Mouse (Mus musculus) G1E-ER4 (cell line): Measurements from ENCODE around the gene Slc5a10. TPM values are rescaled to one million over a fixed set of nuclear protein-coding genes. Genes with fewer than 3 reads are reported as not detected.

Experiments
- GATA1 ChIP-seq: IDR thresholded peaks from one replicate; pipeline ENCODE4 v1.8.0; 2012; ENCODE audit warnings: low read length, inconsistent platforms
- polyA plus RNA-seq: library from polyadenylated mRNA; stranded (reverse); fragments of >175 nt; gene quantifications from 2 replicates; pipeline ENCODE4 v1.2.3, GENCODE M21; 2012

The Slc5a10 gene
- polyA plus RNA-seq, 1 experiment, result not detected

DNA sequence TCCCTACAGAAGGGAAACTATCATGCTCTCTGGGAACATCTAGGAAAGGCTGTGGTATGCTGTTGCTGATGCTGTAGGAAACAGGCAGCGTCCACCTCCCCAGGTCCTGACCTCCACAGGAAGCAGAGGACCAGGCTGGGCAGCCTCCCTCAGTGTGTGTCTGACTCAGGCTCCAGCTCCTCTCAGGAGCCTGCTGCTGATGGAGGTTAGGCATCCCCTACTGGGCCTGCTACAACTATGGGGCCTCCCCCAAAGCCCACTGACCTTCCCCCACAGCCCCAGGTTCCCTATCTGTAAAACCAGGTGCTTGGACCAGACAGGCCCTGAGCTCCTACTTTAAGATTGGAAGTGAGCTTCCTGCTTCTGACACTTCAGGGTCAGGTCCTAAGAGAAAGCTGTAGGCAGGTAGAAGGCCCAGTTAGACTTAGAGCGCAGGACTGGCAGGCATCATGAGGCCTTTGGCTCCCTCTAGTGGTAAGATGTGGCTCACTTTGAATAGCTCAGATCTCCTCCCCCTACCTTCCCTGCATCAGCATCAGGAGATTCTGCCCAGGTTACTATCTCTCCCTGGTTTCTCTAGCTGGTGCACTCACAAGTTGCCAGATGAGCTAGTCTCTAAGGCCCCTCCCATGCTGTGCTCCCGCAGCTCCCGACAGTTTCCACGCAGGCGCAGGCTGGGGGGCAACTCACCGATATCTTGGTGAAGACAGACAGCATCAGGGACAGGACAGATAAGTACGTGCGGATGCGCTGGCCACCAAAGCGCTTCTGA, 6.1 kb downstream of the Slc5a10 start:
- TF ChIP-seq GATA1, result no peak

DNA sequence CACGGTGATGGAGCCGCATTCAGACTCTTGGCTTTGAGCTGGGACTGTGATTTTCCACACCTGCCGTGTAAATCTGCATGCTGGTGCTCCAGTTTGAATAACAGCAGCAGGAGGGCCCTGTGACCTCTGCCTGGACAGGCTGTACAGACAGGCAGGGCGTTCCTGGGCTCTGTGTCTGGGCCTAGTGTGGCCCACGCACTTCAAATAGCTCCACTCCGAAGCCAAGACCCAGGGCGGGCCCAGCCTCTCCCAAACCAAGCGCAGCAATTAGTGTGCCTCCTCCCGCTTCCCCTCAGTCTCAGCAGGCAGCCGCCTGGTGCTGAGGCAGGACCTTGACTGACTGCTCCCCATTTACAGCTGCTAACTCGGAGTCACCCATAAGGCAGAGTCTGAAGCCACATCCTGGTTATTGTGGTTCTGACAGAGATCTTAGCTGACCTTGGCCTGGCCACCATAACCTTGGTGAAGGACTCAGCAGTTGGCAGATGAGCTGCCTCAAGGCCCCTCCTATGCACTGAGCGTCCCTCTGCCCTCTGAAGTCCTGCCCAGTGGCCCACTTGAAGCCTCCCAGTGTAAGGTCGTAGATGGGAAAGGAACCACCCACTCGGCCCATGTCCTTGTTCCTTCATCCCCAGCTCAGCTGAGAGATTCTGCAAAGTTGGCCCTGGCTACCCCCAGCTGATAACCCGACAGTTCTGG, 7.3 kb downstream of the Slc5a10 start:
- no peak for TF ChIP-seq GATA1

DNA sequence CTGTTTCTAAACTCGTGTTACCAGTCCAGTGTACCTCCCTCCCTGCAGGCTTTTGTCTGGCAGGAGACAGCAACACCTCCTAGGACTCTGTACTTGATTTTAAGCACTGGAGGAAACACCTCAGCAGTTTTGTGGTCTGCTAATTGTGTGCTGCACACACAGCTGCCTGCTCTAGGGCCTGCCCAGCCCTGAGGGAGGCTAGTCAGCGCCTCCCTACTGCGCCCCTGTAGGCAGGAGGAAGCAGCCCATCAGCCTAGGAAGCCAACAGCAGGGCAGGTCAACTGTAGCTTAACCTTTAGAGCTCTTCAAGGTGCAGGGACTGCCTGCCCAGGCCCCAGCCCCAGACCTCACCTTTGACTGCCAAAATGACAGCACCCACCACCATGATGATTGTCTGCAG, 11.7 kb downstream of the Slc5a10 start:
- no peak for TF ChIP-seq GATA1

DNA sequence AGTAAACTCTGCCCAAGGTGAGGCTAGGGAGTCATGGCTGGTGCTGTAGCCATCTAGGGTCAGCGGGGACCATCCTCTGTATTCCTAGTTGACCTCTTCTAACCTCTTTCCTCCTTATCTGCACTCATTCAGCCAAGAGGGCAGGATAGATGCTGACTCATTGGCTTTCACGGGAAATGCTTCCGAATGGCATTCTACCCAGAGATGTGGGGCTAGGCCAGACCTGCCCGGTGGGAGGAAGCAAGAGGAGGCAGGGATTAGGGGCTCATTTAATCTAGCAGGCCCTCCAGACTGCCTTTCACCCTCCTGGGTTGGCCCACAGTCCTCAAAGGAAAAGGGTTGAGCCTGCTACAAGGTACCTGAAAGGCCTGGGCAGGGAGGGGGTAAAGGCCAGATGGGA, 14.4 kb downstream of the Slc5a10 start:
- TF ChIP-seq GATA1, result no peak

DNA sequence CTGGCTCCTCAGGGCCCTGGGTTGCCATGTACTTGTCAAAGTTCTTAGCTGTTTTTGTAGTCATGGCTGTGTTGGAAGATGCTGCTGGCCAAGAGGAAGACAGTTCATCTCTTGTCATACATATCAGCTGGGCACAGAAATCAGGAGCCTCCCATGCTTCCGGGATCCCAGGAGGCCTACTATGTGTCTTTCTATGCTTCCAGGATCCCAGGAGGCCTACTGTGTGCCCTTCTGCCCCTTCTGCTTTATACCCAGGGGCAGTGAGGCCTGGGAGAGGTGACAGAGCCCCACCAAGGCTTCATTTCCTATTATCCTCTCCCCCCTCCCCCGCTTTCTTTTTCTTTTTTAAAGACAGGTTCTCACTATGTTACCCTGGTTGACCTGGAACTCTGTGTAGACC, 15.0 kb downstream of the Slc5a10 start:
- TF ChIP-seq GATA1, result no peak

DNA sequence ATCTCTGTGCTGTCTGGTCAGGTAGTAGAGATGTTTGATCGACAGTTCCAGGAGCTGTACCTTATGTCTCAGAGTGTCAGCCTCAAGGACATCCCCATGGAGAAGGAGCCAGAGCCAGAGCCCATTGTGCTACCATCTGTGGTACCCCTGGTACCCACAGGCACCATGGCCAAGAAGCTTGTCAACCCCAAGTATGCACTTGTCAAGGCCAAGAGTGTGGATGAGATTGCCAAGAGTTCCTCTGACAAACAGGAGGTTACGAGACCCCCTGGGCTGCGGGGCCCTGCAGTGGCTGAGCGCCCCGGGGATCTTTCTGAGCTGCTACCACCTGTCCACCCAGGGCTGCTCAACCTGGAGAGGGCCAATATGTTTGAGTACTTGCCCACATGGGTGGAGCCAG, 18.1 kb downstream of the Slc5a10 start:
- TF ChIP-seq GATA1, result no peak

DNA sequence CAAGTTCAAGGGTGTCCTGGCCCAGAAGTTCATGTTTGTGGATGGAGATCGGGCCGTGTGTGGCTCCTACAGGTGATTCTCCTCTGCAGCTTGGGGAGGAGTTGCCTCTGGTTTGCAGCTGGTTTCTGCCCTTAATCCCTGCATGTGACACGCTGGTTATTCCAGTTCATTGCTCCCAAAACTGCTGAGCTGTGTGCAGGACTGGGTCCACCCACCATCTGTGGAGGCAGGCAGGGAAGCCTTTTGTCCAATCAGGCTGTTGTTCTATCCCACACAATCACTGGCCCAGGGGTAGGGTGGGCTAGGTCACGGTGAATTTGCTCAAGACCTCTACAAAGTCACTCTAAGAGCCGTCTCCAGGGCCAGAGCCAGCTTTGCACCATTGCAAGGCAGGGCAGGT, 18.9 kb downstream of the Slc5a10 start:
- TF ChIP-seq GATA1, result no peak

DNA sequence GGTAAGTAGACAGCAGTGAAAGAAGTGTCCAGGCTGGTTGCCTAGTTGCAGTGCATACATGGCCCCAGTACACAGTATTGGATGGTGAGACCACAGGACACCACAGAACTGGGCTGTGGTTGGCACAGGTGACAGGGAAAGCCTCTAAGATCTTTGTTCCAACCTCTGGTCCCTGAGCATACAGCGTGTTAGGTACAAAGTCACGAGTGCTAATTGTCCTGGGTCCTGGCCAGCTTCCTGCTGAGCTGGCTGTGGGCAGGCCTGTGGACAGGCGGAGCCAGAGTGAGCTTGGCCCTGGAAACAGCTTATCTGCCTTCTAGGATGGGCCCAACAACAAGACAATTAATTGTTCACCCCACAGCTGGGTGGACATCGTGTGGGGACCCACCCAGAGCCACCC, 20.7 kb downstream of the Slc5a10 start:
- no peak for TF ChIP-seq GATA1

DNA sequence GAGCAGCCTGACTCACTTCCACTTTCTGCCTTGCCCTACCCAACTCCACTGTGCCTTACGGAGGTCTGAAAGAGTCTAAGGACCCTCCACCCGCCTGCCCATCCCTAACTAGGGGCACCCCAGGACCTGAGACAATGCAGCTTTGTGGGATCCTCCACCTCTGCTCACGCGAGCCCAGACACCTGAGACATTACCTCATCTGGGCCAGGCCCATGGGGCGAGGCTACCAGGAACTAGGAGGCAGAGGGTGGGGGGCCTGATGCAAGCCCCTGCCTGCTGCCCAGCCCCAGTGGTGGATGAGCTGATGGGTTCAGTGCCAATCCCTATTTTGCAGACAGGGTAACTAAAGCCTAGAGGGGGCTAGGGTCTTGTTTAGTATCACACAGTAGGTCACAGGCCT, 21.2 kb downstream of the Slc5a10 start:
- no peak for TF ChIP-seq GATA1

DNA sequence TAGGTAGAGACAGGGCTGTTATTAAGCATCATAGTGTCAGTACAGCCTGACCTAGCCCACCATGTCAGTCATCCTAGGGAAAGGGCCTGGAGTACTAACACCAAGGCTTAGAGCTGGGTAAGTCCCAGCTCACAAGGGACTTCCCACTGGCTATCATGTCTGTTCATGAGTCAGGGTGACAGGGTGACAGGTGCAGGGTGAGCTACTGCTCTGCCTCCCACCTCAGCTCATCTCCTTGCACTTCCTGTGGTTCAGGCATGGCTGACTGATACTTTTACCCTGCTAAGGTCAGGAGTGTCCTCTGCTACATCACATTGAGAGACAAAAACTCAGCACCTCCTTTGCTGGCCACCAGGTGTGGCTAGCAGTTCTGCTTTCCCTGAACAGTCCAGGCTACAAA, 21.8 kb downstream of the Slc5a10 start:
- no peak for TF ChIP-seq GATA1

DNA sequence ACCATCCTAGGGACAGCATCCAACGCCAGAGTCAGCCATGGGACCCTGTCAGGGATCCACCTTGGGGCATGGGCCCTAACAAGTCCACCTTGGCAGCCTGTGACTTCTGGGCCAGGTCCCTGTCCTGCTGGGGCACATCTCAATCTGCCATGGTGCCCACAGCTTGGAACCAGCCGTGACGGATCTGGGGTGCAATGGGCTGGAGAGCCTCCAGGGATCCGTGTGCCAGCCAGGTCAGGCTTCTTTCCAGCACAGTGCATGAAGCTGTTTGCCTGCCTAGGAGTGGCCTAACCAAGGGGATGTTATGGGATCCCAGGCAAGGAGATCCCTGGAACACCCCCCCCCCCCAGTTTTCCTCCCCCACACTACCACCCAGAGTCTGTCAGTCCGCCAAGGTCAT, 27.6 kb downstream of the Slc5a10 start:
- TF ChIP-seq GATA1, result no peak

DNA sequence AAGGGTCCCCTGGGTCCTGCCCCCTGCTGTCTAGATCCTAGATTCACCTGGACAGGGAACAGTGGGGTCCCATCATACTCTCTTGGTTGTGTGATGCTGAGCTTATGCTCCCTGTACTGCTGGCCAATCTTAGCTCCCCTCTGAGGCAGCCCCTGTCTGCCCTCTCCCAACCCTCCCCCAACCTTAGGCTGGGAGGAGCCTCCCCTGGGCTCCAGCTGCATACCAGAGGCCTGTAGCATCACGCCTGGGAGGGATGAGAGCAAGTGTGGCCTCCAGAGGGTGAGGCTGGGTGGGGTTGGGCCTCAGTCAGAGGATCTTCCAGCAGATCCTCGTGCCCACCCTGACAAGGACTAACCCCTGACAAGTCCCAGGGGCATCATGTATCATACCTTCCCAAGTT, 33.0 kb downstream of the Slc5a10 start:
- TF ChIP-seq GATA1, result no peak

DNA sequence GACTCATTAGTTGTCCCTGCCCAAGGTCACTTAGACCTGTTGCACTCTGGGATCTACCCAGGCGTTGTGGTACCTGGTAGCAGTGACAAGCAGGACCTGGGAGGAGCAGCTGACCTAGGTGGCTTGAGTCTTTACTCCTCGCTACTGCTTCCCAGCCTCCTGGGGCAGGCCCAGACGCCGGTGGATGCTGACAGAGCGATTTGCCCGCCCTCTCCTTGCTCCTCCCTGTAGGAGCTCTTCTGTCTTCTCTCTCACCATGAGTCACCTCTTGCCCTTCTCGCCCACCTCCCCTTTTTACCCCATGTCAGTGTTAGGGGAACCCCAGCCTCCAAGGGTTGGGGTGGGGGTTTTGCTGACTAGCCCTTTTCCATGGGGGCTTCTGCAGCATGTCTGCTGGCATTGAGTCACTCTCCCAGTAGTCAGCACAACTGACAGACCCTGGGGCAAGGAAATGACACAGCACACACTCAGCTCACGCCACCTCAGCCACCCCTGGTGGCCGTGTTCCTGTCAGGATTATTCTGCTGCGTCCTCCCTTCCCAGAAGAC, 33.6 kb downstream of the Slc5a10 start:
- TF ChIP-seq GATA1, result no peak

DNA sequence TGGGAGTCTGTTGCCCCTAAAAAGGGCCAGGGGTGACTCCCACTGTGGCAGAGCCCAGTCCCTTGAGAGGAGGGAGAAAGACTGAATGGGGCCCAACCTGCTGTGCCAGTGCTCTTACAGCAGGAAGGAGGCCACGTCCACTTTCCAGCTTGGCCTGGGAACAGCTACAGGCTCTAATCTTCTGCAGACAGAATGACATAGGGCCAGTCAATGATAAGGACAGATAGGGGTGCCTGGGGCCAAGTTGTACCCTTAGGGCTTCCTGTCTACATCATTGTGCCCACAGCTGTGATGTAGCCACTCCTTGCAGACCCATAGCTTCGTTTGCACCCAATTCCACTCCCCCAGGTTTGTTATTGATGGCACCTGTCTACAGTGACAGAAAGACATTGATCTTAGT, 34.5 kb downstream of the Slc5a10 start:
- no peak for TF ChIP-seq GATA1

DNA sequence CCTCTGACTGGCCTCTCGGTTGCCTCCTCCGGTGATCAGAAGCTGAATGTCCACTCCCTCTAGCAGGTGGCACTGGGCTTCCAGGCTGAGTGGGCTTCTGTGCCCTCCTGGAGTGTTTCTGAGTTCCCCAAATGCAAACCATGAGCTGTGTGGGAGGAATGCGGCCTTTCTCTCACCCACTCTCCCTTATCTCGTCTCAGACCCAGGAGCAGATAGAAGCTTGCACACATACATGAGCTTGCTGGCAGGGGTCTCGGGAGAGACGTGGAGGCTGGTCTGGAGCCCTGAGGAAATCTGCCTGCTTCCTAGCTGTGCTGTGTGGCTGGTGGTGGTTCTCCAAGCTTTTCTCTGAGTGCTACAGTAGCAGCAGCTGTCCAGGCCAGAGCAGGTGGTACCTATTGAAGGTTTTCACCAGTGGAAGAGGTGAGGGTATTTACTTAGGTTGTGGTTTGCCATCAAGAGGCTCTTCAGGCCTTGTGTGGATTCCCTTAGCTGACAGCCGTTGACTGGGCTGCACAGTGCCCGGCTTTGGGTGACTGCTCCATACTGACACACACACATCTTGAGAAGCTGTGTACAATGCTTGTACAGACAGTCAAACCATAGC, 35.4 kb downstream of the Slc5a10 start:
- no peak for TF ChIP-seq GATA1

DNA sequence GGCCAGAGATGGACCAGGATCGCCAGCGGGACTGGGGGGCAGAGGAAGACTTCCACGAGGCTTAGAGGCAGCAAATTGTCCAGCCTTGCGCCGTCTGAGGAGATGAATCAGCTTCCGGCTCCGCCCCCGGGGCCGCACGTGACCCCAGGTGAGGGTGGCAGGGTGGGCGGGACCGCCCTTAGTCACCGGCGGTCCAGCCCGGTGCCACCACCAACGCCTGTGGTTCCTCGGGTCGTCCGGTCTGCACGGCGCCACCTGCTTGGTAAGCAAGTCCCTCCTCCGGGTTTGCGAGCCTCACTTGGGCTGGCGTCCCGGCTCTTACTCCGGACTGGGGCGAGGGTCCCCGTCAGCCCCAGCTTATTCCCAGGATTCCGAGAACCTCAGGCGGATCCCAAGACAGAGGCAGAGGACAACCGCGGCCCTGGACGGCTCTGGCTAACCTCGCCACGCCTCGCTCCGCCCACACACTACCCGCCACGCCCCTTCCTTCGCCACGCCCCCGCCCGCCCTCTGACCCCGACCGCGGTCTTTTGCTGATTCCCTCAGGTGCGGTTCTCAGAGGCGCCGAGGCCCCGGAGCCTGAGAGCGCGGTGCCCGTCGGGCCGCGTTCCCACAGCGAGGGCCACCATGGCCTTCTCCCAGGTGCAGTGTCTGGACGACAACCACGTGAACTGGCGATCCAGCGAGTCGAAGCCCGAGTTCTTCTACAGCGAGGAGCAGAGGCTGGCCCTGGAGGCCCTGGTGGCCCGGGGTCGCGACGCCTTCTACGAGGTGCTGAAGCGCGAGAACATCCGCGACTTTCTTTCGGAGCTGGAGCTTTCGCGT, 36.5 kb downstream of the Slc5a10 start, which contains the start of gene Fam83g:
Fam83g (plus strand) TSS at position 185 of the 825 bp plus-strand sequence.
- TF ChIP-seq GATA1, result no peak
